Mouse (Mus musculus) lung, adult 2 months (tissue): ENCODE results near the gene Rab2b.

Source experiments
- CTCF ChIP-seq: fragments of 200-500 bp; IDR thresholded peaks from 2 replicates; pipeline ENCODE4 v1.5.1; 2011; ENCODE audit warnings: mild to moderate bottlenecking, low read length, control low read depth; ENCODE audit not compliant: insufficient read depth
- POLR2A ChIP-seq: fragments of 200-500 bp; IDR thresholded peaks from 2 replicates; pipeline ENCODE4 v1.6.1; 2011; ENCODE audit warnings: low read depth, mild to moderate bottlenecking, control low read depth, low read length, borderline replicate concordance; ENCODE audit errors: extremely low read depth

GRCm38 (mm10) chr14:52236216-52236615 is 43.1 kb downstream of the Rab2b start:
- no peak for TF ChIP-seq POLR2A
- no peak for TF ChIP-seq CTCF
